Mouse (Mus musculus) E14TG2a.4 (cell line): ENCODE data around the gene Sf3b2.

Source experiments
- CTCF ChIP-seq: conservative IDR thresholded peaks from 2 replicates; pipeline ENCODE4 v1.5.1; 2014; ENCODE audit warnings: low read length
- POU5F1 ChIP-seq: IDR thresholded peaks from 2 replicates; pipeline ENCODE4 v1.6.1; 2014; ENCODE audit warnings: low read length, borderline replicate concordance

- TF ChIP-seq CTCF (no peak), POU5F1 (no peak)
Observed at GRCm38 (mm10) chr19:5341360-5341759, 46.1 kb upstream of the Sf3b2 start.
